Mouse (Mus musculus) inflammation-experienced regulatory T-cells, adult 16 weeks (primary cell): Measurements from ENCODE around the gene Zfp641. TPM values are rescaled to one million over a fixed set of nuclear protein-coding genes. Genes with fewer than 3 reads are reported as not detected.

ENCODE experiments used
- polyA plus RNA-seq: library from polyadenylated mRNA; unstranded; fragments of 100-300 nt; shearing (Covaris generic); gene quantifications from one replicate; pipeline ENCODE4 v1.2.1, GENCODE M21; 2017

Gene Zfp641
- polyA plus RNA-seq = not detected

GRCm38 (mm10) chr15:98295628-98296551 is at the start of gene Zfp641:
Gene Zfp641, minus strand, starts transcription at chr15:98296161.

GRCm38 (mm10) chr15:98340887-98341286 is 44.9 kb upstream of the Zfp641 start, which contains the start of gene Olfr284:
Gene Olfr284, minus strand, starts transcription at chr15:98340987.

GRCm38 (mm10) chr15:98317177-98317724 is 21.3 kb upstream of the Zfp641 start, which contains the start of gene Olfr285:
Gene Olfr285, minus strand, starts transcription at chr15:98317353.

GRCm38 (mm10) chr15:98257193-98257592 is 38.8 kb downstream of the Zfp641 start, which contains the start of gene H1fnt:
Gene H1fnt, minus strand, starts transcription at chr15:98257293.

Other genes with a start within 250 kb of the Zfp641 start
- gene Pfkm, start 203.6 kb downstream of the Zfp641 start, polyA plus RNA-seq = 14.7 TPM
- 64.3 TPM for gene Senp1, start 202.4 kb downstream of the Zfp641 start, polyA plus RNA-seq
- gene Asb8, start 130.5 kb downstream of the Zfp641 start, polyA plus RNA-seq = 51.2 TPM
- gene Ccdc184, start 129.0 kb downstream of the Zfp641 start, polyA plus RNA-seq = 0.45 TPM
- not detected for gene Olfr288, start 100.6 kb downstream of the Zfp641 start, polyA plus RNA-seq
- gene Gm44579, start 75.2 kb downstream of the Zfp641 start, polyA plus RNA-seq = not detected
- gene Olfr287, start 75.1 kb downstream of the Zfp641 start, polyA plus RNA-seq = not detected
- not detected for gene Olfr286, start 61.7 kb downstream of the Zfp641 start, polyA plus RNA-seq
- not detected for gene H1fnt, start 38.9 kb downstream of the Zfp641 start, polyA plus RNA-seq
- gene Olfr285, start 21.2 kb upstream of the Zfp641 start, polyA plus RNA-seq = not detected
- gene Olfr284, start 44.8 kb upstream of the Zfp641 start, polyA plus RNA-seq = not detected
- gene Olfr283, start 84.8 kb upstream of the Zfp641 start, polyA plus RNA-seq = not detected
- gene Olfr282, start 135.1 kb upstream of the Zfp641 start, polyA plus RNA-seq = not detected
- gene Olfr281, start 156.4 kb upstream of the Zfp641 start, polyA plus RNA-seq = not detected
- gene OR5BS1P, start 173.7 kb upstream of the Zfp641 start, polyA plus RNA-seq = not detected
- gene Lalba, start 186.6 kb upstream of the Zfp641 start, polyA plus RNA-seq = not detected
- 0.05 TPM for gene Olfr279, start 196.2 kb upstream of the Zfp641 start, polyA plus RNA-seq
- gene Kansl2, start 238.1 kb upstream of the Zfp641 start, polyA plus RNA-seq = 46.7 TPM